Mouse (Mus musculus): ENCODE data around the gene Tchp.

Tchp gene

DNA sequence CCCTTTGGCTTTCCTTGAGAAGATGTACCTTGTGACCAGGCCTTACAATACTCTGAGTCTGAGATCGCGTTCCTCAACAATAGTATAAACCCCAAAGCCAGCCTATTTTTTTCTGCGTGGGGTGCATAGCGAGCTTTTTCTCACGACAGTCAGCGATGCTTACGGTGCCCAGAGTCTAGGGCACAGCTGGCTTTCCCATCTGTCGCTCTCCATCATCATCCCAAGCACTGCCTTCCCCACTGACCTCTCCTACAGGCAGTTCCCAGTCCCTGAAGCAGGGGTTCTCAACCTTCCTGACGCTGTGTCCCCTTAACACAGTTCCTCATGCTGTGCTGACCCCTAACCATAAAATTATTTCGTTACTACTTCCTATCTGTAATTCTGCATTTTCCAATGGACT is 35.0 kb downstream of the Tchp start:
- DNase-seq: no peak

DNA sequence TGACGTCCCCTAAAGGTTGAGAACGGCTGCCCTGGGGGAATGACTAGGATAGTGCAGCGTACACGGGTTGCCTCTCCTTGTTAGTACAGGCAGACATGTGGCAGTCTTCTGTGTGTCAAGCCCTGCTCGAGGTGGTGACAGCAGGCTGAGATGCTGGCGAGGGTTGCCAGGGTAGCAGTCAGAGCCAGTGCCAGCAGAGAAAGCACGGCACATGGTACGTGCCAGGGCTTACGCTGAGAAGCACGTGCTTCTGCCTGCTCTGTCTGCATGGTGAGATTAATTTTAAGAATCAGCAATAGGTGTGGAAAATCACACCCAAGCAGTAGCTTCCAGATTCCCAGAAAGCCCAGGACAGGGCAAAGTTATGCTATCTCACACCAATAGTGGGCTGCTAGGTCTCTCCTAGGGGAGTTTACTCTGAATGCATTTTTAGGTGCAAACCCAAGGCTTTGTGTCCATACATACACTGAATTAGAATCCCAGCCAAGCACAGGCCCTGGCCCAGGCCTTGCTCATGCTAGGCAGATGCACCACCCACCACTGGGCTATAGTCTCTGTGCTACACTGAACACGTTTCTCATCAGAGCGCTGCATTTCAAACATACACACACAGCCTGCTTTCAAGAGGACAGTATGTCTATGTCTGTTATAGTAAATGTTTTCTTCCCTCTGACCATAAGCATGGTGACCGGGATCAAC is 35.6 kb downstream of the Tchp start:
- DNase-seq: peak; percentile 66

DNA sequence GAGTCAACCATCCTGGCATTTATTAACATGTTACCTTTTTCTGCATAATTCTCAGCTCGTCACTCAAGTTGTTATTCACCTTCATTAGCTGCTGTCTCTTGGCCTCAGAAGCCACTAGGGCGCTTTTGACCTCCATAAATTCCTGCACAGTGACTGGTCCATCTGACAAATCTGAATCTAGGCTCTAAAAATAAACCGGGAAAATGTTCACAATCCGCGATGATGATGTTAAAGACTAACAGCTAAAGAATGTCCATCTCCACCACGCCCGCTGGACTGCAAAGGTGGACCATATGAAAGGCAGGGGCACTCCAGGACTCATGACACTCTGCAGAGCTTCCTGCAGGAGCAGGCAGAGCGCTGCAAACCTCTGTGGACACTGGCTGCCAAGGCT is 36.1 kb downstream of the Tchp start:
- no peak for DNase-seq

DNA sequence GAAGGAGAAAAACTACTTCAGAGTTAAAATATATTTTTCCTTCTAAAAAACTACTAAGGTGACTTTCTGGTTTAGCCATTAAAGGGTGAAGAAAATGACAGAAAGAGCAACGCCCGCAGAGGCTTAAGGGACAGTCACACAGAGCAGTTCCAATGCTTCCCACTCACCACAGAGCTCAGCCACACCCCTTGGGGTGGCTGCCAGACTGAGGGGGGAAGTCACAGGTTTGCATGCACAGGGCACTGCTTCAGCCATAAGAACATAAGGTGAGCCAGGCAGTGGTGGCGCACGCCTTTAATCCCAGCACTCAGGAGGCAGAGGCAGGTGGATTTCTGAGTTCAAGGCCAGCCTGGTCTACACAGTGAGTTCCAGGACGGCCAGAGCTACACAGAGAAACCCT is 38.0 kb downstream of the Tchp start:
- DNase-seq: no peak

DNA sequence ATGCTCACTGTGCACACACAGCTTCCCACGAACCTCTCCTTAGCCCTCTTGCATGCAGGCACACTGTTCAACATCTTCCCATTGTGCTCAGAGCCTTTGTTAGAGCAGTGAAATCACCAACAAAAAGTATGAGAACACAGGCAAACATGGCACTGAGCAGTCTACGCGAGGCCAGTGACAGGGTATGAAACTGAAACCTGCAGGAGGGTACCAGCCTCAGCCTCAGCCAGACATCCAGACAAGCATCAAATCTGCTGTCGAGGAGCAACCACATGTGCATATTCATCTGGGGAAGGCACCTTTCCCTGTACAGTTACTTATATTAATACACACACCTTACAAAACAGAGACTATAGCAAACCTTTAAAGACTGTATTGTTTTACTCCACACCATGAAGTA is 39.3 kb downstream of the Tchp start:
- DNase-seq: no peak

DNA sequence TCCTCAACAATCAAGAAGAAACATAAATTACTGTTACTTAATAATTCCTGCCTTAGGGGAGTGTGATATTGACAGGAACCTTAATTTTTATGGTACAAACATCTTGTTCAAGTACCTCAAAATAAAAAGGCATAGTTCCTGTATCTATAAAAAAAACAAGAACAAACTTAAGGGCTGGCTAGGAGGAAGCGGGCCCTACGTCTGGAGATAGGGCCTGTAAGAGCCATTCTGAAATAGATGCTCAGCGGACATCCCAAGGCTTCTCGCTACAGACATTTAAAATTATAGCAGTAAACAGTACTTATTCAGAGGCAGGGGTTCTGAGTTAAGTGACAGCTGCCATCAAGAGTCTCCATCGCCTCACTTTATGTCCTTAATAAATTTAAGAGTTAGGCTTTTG is 40.0 kb downstream of the Tchp start:
- DNase-seq: no peak

DNA sequence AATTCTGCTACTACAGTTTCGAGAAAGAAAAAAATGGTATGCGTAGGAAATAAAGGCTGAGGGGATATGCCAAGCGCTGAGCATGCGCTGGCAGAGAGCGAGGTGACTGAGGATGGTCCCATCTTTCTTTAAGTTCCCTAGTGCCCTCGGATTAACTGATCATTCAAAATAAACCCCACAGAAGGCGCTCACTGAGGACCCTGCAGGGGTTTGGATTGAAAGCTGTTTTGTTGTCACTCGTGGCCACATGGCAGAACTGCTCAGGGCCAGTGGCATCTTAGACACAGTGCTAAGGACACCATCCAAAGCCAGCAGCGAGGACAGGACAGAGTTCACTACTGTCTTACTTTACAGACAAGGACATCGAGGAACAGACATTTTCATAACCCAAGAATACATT is 42.8 kb downstream of the Tchp start:
- DNase-seq: no peak

DNA sequence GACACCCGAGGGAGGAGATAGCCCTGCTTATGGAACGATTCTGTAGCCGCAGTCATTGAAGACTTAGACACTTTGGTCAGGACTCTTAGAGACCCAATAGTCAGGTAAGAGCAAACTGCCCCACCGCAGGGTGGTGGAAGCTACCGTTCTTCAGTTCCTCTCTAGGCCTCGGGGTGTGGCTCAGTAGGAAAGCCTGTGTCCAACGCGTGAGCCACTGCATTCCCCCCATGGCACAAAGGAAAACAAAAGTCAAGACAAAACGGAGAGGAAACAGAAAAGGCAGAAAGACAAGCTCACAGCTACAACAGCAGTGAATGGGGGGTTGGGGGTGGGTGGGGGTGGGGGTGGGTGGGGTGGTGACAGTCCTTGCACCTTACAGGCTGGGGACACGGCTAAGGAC is 44.8 kb downstream of the Tchp start:
- no peak for DNase-seq

DNA sequence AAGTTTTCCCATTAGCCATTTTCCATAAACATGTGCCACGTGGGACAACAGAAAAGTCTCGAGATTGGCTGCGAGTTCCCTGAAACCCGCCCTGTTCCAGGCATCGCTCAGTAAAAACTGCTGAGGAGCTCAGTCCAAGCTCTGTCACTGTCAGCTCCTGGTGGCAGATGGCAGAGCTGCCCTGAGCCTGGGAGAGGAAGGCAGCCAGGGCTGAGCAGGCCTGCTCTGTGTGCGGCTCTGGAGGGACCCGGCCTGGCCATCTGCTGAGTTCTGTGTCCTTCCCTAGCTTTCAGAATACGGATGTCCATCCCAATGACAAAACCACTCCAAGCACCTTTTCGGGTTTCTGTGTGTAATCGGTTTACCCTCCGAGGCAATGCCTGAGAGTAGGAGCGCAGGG is 45.8 kb downstream of the Tchp start:
- DNase-seq: peak; percentile 93

DNA sequence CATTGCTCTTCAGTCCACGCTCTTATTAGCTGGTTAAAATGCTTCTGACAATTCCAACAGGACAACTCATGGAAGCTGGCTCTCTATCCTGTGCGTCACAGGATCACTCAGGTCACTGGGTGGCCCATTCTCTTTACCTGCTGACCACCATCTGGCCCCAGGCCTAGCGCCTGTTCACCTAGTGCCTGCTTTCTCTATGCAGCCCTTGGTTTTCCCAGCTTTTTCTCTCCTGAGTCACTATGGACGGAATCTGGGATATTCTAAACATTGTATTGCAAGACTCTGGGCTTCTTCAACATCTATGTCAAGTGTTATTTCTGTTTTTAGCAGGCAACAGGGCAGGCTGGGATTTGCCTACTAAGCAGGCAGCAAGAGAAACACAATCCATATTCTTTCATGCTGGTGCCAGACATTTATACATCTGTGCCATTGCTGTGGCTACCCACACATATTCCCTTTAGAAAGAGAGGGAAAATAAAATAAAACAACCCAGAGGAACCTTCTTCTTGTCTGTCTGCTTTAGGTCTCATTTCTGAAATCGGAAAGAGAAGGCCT is 52.1 kb downstream of the Tchp start:
- DNase-seq: no peak

DNA sequence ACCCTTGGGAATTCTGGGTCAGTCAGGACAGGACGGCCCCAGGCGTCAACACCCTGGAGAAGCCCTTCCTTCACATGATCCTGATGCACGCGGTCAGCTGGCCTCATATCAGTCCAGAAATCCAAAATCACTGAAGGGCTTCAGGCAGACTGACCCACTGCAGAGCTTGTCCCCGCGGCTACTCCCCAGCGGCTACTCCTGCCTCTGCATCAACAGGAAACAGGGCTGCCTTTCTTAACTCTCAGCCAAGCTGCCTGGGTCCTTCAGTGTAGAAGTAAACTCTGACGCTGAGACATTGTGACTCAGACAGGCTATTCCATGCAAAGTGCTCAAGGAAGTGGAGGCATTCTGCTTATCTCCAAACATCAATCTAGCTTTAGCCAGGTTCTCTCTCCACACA is 54.4 kb downstream of the Tchp start:
- DNase-seq: no peak

DNA sequence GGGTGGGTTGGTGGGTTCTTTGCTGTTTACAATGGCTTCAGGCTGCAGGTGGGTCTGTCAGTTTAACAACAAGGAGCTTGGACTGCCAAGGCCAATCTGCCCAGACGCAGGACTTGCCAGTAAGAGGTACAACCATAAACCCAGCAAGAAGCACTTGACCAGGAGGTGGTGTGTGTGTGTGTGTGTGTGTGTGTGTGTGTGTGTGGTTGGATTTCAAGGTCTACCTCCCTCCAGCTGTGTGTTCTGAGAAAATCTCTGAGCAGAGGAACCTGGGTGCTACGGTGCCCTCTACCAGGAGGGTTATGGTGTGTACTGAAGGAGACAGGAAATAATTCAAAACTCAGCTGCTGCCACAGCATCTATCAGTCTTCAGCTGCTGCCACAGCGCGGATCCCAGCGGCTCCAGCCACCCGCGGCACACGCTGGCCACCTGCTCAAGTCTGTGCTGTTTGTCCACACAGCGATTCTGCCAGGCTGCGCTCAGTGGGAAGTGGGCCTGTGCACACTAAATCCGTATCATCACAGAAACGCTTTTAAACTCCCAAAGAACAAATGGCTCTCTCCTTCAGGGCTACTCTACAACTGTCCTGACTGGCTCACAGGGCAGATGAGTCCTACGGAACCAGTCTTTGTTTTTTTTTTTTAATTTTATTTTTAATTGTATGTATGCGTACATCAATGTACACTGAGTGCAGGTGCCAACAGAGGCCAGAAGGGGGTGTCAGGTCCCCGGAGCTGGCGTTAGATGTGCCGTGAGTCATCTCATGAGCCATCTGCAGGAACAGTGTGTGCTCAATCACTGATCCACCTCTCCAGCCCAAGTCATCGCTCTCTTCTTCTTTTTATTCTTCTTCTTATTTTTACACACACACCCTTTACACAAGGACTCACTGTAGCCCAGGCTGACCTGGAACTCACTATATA is 57.5 kb downstream of the Tchp start:
- peak; percentile 78 for DNase-seq

DNA sequence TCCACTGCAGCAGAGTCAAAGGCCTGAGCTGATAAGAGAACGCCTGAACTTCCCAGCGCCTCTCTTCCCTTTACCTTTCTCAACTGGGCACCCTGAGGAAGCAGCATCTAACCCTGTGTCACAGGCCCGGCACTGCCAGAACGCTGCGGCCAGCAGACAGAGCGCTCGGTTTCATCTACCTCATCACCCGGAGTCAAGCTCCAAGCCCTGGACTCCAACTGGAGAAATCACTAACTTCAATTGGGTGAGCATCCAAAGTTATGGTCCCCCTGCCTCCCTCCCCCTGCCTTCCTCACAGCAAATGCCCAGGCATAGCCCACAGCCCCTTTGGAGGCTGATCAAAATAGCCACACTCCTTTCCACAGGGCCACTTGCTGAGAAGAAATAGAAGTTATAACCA is 59.1 kb downstream of the Tchp start:
- no peak for DNase-seq

DNA sequence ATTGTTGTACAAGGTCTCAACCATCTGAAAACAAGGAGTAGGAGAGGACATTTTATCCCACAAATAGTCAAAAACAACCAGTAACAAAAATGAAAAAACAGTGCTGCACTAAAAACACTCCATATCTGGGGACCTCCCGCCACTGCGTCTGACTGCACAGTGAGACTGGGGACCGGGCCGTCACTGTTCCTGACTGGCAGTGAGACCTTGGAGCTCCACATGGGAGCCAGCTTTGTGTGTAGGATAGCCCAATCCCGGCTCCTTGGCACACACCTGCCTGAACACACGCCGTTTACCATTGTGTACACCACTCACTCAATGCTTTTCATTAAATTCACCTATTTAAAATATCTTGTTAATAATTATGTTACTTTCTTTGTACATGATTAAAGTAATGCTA is 59.6 kb downstream of the Tchp start:
- DNase-seq: no peak

DNA sequence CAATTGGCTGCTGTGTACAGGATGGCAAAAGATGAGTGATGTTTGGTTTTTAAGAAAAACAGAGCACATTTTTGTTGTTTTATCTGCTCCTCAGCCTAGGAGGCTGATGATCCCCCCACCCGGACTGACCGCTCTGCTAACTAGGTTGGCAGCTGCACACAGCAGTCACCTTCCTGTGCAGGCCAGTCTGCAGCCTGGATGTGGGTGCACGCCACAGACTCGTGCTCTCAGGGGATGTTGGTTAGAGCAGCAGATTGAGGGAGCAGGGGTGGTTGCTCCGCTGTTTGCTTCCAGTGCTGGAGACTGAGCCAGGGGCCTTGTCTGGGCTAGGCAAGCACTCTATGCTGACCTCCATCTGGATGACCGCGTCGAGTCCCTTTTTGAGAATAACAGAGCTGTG is 62.2 kb downstream of the Tchp start:
- no peak for DNase-seq

DNA sequence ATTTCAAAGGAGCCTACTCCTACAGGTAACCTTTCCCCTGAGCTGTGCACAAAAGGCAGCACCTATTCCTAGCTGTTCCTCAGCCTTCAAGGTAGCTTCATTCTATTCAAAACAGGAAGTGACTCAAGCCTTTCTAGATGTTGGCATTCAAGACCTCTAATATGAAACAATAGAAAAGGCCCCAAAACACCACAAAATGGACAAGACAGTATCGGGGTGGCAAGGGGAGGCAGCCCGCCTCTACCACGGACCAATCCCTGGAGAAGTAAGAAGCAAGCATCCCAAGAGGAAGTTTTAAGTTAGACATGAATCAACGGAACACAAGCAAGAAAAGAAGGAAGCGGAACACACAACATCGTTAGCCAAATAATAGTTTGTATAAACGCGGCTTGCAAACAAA is 64.2 kb downstream of the Tchp start:
- DNase-seq: no peak

Data from cerebellum, adult 11 months (tissue).